Mouse (Mus musculus): ENCODE data around the gene Tor1b. TPM values are rescaled to one million over a fixed set of nuclear protein-coding genes. Genes with fewer than 3 reads are reported as not detected.

Tor1b gene
- total and polyA plus RNA-seq, 3 experiments = 23.1 to 31.1 (median 25.3) TPM

GRCm38 (mm10) chr2:30965627-30966026 lies 12.9 kb downstream of the Tor1b start:
- H3K9ac ChIP-seq (ENCODE audit: insufficient read depth, low read depth) = no peak overlapping the region
- dilution Hi-C loops (cut with MboI; ENCODE audit: extremely low pct_ligation_motif_present, extremely low pct_unique_long_range_greater_than_20kb, low sequenced_read_pairs) = no loop called here
- TF ChIP-seq TCF12 (IDR thresholded peaks at IDR 0.05; ENCODE audit: low read depth, low read length) = no peak
- no peak for TF ChIP-seq ZKSCAN1 (IDR thresholded peaks at IDR 0.05; ENCODE audit: borderline replicate concordance, low read depth, low read length)
- TF ChIP-seq BHLHE40 (IDR thresholded peaks at IDR 0.05; ENCODE audit: low read depth, low read length) = no peak
- TF ChIP-seq JUN (IDR thresholded peaks at IDR 0.05; ENCODE audit: insufficient read depth, low read depth, low read length) = no peak
- TF ChIP-seq JUND (conservative IDR thresholded peaks at IDR 0.05; ENCODE audit: low read depth, low read length) = no peak
- no peak for TF ChIP-seq CHD2 (IDR thresholded peaks at IDR 0.05; ENCODE audit: low read length)
- TF ChIP-seq KAT2A (IDR thresholded peaks at IDR 0.05; ENCODE audit: insufficient replicate concordance, low read length) = no peak
- TF ChIP-seq NELFE (IDR thresholded peaks at IDR 0.05; ENCODE audit: low read depth, low read length) = no peak
- TF ChIP-seq CHD1 (IDR thresholded peaks at IDR 0.05; ENCODE audit: low read depth, low read length) = no peak
- no peak for TF ChIP-seq IRF4 (IDR thresholded peaks at IDR 0.05; ENCODE audit: low read depth, low read length)
- no peak for TF ChIP-seq MYC (IDR thresholded peaks at IDR 0.05; ENCODE audit: low read depth, low read length)
- TF ChIP-seq TBP (conservative IDR thresholded peaks at IDR 0.05; ENCODE audit: low read depth, low read length) = no peak
- no peak for TF ChIP-seq SIN3A (IDR thresholded peaks at IDR 0.05; ENCODE audit: low read length)
- no peak for TF ChIP-seq MXI1 (IDR thresholded peaks at IDR 0.05; ENCODE audit: low read depth, low read length)
- H3K36me3 ChIP-seq (replicated peaks in 1 of 2; ENCODE audit: control insufficient read depth in 1 of 2, insufficient read depth in 1 of 2, low read length in 1 of 2) = peaks cover 46 to 66% of the 10 kb centered on the region in 2 experiments
- no peak overlapping the region for H3K27ac ChIP-seq (ENCODE audit: insufficient read depth, low read depth)
- no peaks in the 10 kb centered on the region for H3K27me3 ChIP-seq (replicated peaks)
- H3K9me3 ChIP-seq (replicated peaks; ENCODE audit: low read length) = no peaks in the 10 kb centered on the region
- H3K4me3 ChIP-seq (replicated peaks in 1 of 3; ENCODE audit: low read depth in 2 of 3, low read length in 2 of 3, poor library complexity in 1 of 3) = no peak overlapping the region
- peaks cover 19% of the 10 kb centered on the region for H3K79me2 ChIP-seq (replicated peaks; ENCODE audit: control insufficient read depth, extremely low read depth, insufficient read depth, poor library complexity, severe bottlenecking)
- peaks cover 3 to 19% of the 10 kb centered on the region in 2 experiments for H3K4me1 ChIP-seq (ENCODE audit: control insufficient read depth in 1 of 2, insufficient read depth in 2 of 2)
- no peak for DNase-seq (ENCODE audit: extremely low read depth)
- in situ Hi-C loops (cut with MboI; ENCODE audit: low pct_ligation_motif_present, low pct_unique_long_range_greater_than_20kb, low sequenced_read_pairs) = no loop called here
- no peak overlapping the region for H3K4me2 ChIP-seq (ENCODE audit: insufficient read depth, low read depth, poor library complexity, severe bottlenecking)

GRCm38 (mm10) chr2:30966826-30967225 lies 14.1 kb downstream of the Tor1b start:
- in situ Hi-C loops (cut with MboI; ENCODE audit: low pct_ligation_motif_present, low pct_unique_long_range_greater_than_20kb, low sequenced_read_pairs) = no loop called here
- no peak for TF ChIP-seq CHD1 (IDR thresholded peaks at IDR 0.05; ENCODE audit: low read depth, low read length)
- no peak for TF ChIP-seq CHD2 (IDR thresholded peaks at IDR 0.05; ENCODE audit: low read length)
- TF ChIP-seq MXI1 (IDR thresholded peaks at IDR 0.05; ENCODE audit: low read depth, low read length) = no peak
- no peak for TF ChIP-seq NELFE (IDR thresholded peaks at IDR 0.05; ENCODE audit: low read depth, low read length)
- no peak for TF ChIP-seq GABPA (IDR thresholded peaks at IDR 0.05; ENCODE audit: insufficient replicate concordance, low read depth, low read length)
- no peak for TF ChIP-seq PAX5 (IDR thresholded peaks at IDR 0.05; ENCODE audit: low read length)
- 0 out of 2 replicates have a peak, but pooled peaks have one; percentile 18 for TF ChIP-seq BHLHE40 (IDR thresholded peaks at IDR 0.05; ENCODE audit: low read depth, low read length)
- TF ChIP-seq MAZ (IDR thresholded peaks at IDR 0.05; ENCODE audit: low read depth, low read length) = 0 out of 2 replicates have a peak, but pooled peaks have one; percentile 35
- no peak for TF ChIP-seq SMC3 (IDR thresholded peaks at IDR 0.05; ENCODE audit: low read depth, low read length)
- no peak for TF ChIP-seq USF2 (conservative IDR thresholded peaks at IDR 0.05; ENCODE audit: low read depth, low read length)
- no peak for TF ChIP-seq ZNF384 (IDR thresholded peaks at IDR 0.05; ENCODE audit: low read depth, low read length)
- Histone ChIP-seq H3K4me2 (ENCODE audit: insufficient read depth, low read depth, poor library complexity, severe bottlenecking) (peak overlapping the region; percentile 67), H3K27me3 (replicated peaks) (no peaks in the 10 kb centered on the region), H3K27ac (ENCODE audit: insufficient read depth, low read depth) (no peak overlapping the region), H3K79me2 (replicated peaks; ENCODE audit: control insufficient read depth, extremely low read depth, insufficient read depth, poor library complexity, severe bottlenecking) (peaks cover 19% of the 10 kb centered on the region), H3K36me3 (replicated peaks in 1 of 2; ENCODE audit: control insufficient read depth in 1 of 2, insufficient read depth in 1 of 2, low read length in 1 of 2) (peaks cover 34 to 61% of the 10 kb centered on the region in 2 experiments), H3K4me3 (replicated peaks in 1 of 3; ENCODE audit: low read depth in 2 of 3, low read length in 2 of 3, poor library complexity in 1 of 3) (peak overlapping the region; percentile 87 to 99 (median 98)), H3K9ac (ENCODE audit: insufficient read depth, low read depth) (peak overlapping the region; percentile 90), H3K9me3 (replicated peaks; ENCODE audit: low read length) (no peaks in the 10 kb centered on the region), H3K4me1 (ENCODE audit: control insufficient read depth in 1 of 2, insufficient read depth in 2 of 2) (peaks cover 3 to 19% of the 10 kb centered on the region in 2 experiments)
- DNase-seq (ENCODE audit: extremely low read depth) = peak; percentile 21
- dilution Hi-C loops (cut with MboI; ENCODE audit: extremely low pct_ligation_motif_present, extremely low pct_unique_long_range_greater_than_20kb, low sequenced_read_pairs) = no loop called here
